Mouse (Mus musculus): ENCODE results near the gene Sytl5. TPM values are rescaled to one million over a fixed set of nuclear protein-coding genes. Genes with fewer than 3 reads are reported as not detected.

The Sytl5 gene
- 0.21 and 0.31 TPM in 2 replicates for polyA plus RNA-seq (2014; fragmentation: Nextera tagmentation; extraction: Ambion mirVana)

GRCm38 (mm10) chrX:9885322-9885721 lies at the start of gene Sytl5:
Gene Sytl5 (plus strand): TSS chrX:9885622.
- DNase-seq (no peak), ATAC-seq (ENCODE audit: low FRiP score, low TSS enrichment) (no peak)
- Histone ChIP-seq H3K27ac (replicated peaks; ENCODE audit: low read depth, low read length) (no peak within 1 kb of the TSS), H3K4me2 (ENCODE audit: low read length) (no peak within 1 kb of the TSS), H3K4me1 (ENCODE audit: control insufficient read depth, insufficient read depth, low read length) (no peaks in the 10 kb centered on the region), H3K9me3 (ENCODE audit: control insufficient read depth, low read length) (no peaks in the 10 kb centered on the region), H3K9ac (replicated peaks; ENCODE audit: low read length) (no peak within 1 kb of the TSS), H3K27me3 (ENCODE audit: control insufficient read depth, insufficient read depth, low read length) (no peaks in the 10 kb centered on the region), H3K4me3 (replicated peaks; ENCODE audit: low read depth, low read length) (no peak within 1 kb of the TSS), H3K36me3 (ENCODE audit: control insufficient read depth, insufficient read depth, low read length) (no peaks in the 10 kb centered on the region)
- 72% methylated on average over 2 of the region's 2 CpGs for WGBS

- Histone ChIP-seq H3K27ac (replicated peaks; ENCODE audit: low read depth, low read length) (no peak within 1 kb of the TSS), H3K4me1 (ENCODE audit: control insufficient read depth, insufficient read depth, low read length) (no peaks in the 10 kb centered on the region), H3K4me2 (ENCODE audit: low read length) (no peak within 1 kb of the TSS), H3K4me3 (replicated peaks; ENCODE audit: low read depth, low read length) (no peak within 1 kb of the TSS), H3K36me3 (ENCODE audit: control insufficient read depth, insufficient read depth, low read length) (no peaks in the 10 kb centered on the region), H3K27me3 (ENCODE audit: control insufficient read depth, insufficient read depth, low read length) (no peaks in the 10 kb centered on the region), H3K9ac (replicated peaks; ENCODE audit: low read length) (no peak within 1 kb of the TSS), H3K9me3 (ENCODE audit: control insufficient read depth, low read length) (no peaks in the 10 kb centered on the region)
- ATAC-seq (ENCODE audit: low FRiP score, low TSS enrichment) = no peak
- DNase-seq = no peak
- 76% methylated on average over 3 of the region's 3 CpGs for WGBS
These were observed 38.8 kb upstream of the Sytl5 start, which contains the start of gene Hypm for GRCm38 (mm10) chrX:9846628-9847027. Gene Hypm (plus strand): TSS chrX:9846928.

- no peak for ATAC-seq (ENCODE audit: low FRiP score, low TSS enrichment)
- H3K4me3 ChIP-seq (replicated peaks; ENCODE audit: low read depth, low read length) = no peak within 1 kb of the TSS
- DNase-seq = no peak
- H3K4me2 ChIP-seq (ENCODE audit: low read length) = no peak within 1 kb of the TSS
- no peaks in the 10 kb centered on the region for H3K36me3 ChIP-seq (ENCODE audit: control insufficient read depth, insufficient read depth, low read length)
- H3K9me3 ChIP-seq (ENCODE audit: control insufficient read depth, low read length) = no peaks in the 10 kb centered on the region
- H3K27ac ChIP-seq (replicated peaks; ENCODE audit: low read depth, low read length) = no peak within 1 kb of the TSS
- no peak within 1 kb of the TSS for H3K9ac ChIP-seq (replicated peaks; ENCODE audit: low read length)
- no peaks in the 10 kb centered on the region for H3K27me3 ChIP-seq (ENCODE audit: control insufficient read depth, insufficient read depth, low read length)
- no peaks in the 10 kb centered on the region for H3K4me1 ChIP-seq (ENCODE audit: control insufficient read depth, insufficient read depth, low read length)
- WGBS = 29% methylated on average over 1 of the region's 1 CpGs
These were observed 36.0 kb upstream of the Sytl5 start, which contains the start of gene H2al3 for GRCm38 (mm10) chrX:9849403-9849802. Gene H2al3 (plus strand): TSS chrX:9849703.

GRCm38 (mm10) chrX:9861859-9862258 lies 23.6 kb upstream of the Sytl5 start:
- Histone ChIP-seq H3K4me2 (ENCODE audit: low read length) (no peak overlapping the region), H3K27me3 (ENCODE audit: control insufficient read depth, insufficient read depth, low read length) (no peaks in the 10 kb centered on the region), H3K36me3 (ENCODE audit: control insufficient read depth, insufficient read depth, low read length) (no peaks in the 10 kb centered on the region), H3K4me3 (replicated peaks; ENCODE audit: low read depth, low read length) (no peak overlapping the region), H3K9me3 (ENCODE audit: control insufficient read depth, low read length) (no peaks in the 10 kb centered on the region), H3K4me1 (ENCODE audit: control insufficient read depth, insufficient read depth, low read length) (no peaks in the 10 kb centered on the region), H3K9ac (replicated peaks; ENCODE audit: low read length) (no peak overlapping the region), H3K27ac (replicated peaks; ENCODE audit: low read depth, low read length) (no peak overlapping the region)
- ATAC-seq (ENCODE audit: low FRiP score, low TSS enrichment) (no peak), DNase-seq (no peak)
- WGBS = 86% methylated on average over 2 of the region's 2 CpGs

GRCm38 (mm10) chrX:9875519-9875918 lies 9.9 kb upstream of the Sytl5 start:
- Histone ChIP-seq H3K27ac (replicated peaks; ENCODE audit: low read depth, low read length) (no peak overlapping the region), H3K4me3 (replicated peaks; ENCODE audit: low read depth, low read length) (no peak overlapping the region), H3K36me3 (ENCODE audit: control insufficient read depth, insufficient read depth, low read length) (no peaks in the 10 kb centered on the region), H3K9ac (replicated peaks; ENCODE audit: low read length) (no peak overlapping the region), H3K9me3 (ENCODE audit: control insufficient read depth, low read length) (no peaks in the 10 kb centered on the region), H3K4me1 (ENCODE audit: control insufficient read depth, insufficient read depth, low read length) (no peaks in the 10 kb centered on the region), H3K4me2 (ENCODE audit: low read length) (no peak overlapping the region), H3K27me3 (ENCODE audit: control insufficient read depth, insufficient read depth, low read length) (no peaks in the 10 kb centered on the region)
- DNase-seq (no peak), ATAC-seq (ENCODE audit: low FRiP score, low TSS enrichment) (no peak)
- 97% methylated on average over 2 of the region's 2 CpGs for WGBS

GRCm38 (mm10) chrX:9909572-9909971 lies 24.1 kb downstream of the Sytl5 start:
- Histone ChIP-seq H3K4me3 (replicated peaks; ENCODE audit: low read depth, low read length) (no peak overlapping the region), H3K9me3 (ENCODE audit: control insufficient read depth, low read length) (no peaks in the 10 kb centered on the region), H3K36me3 (ENCODE audit: control insufficient read depth, insufficient read depth, low read length) (no peaks in the 10 kb centered on the region), H3K4me1 (ENCODE audit: control insufficient read depth, insufficient read depth, low read length) (no peaks in the 10 kb centered on the region), H3K27me3 (ENCODE audit: control insufficient read depth, insufficient read depth, low read length) (no peaks in the 10 kb centered on the region), H3K27ac (replicated peaks; ENCODE audit: low read depth, low read length) (no peak overlapping the region), H3K4me2 (ENCODE audit: low read length) (no peak overlapping the region), H3K9ac (replicated peaks; ENCODE audit: low read length) (no peak overlapping the region)
- ATAC-seq (ENCODE audit: low FRiP score, low TSS enrichment) (no peak), DNase-seq (no peak)
- 58% methylated on average over 2 of the region's 2 CpGs for WGBS

GRCm38 (mm10) chrX:9933839-9934238 lies 48.4 kb downstream of the Sytl5 start:
- H3K27ac ChIP-seq (replicated peaks; ENCODE audit: low read depth, low read length) = no peak overlapping the region
- H3K27me3 ChIP-seq (ENCODE audit: control insufficient read depth, insufficient read depth, low read length) = no peaks in the 10 kb centered on the region
- H3K4me1 ChIP-seq (ENCODE audit: control insufficient read depth, insufficient read depth, low read length) = no peaks in the 10 kb centered on the region
- H3K36me3 ChIP-seq (ENCODE audit: control insufficient read depth, insufficient read depth, low read length) = no peaks in the 10 kb centered on the region
- H3K4me3 ChIP-seq (replicated peaks; ENCODE audit: low read depth, low read length) = no peak overlapping the region
- no peak overlapping the region for H3K4me2 ChIP-seq (ENCODE audit: low read length)
- ATAC-seq (ENCODE audit: low FRiP score, low TSS enrichment) (no peak), DNase-seq (no peak)
- H3K9ac ChIP-seq (replicated peaks; ENCODE audit: low read length) = no peak overlapping the region
- no peaks in the 10 kb centered on the region for H3K9me3 ChIP-seq (ENCODE audit: control insufficient read depth, low read length)

GRCm38 (mm10) chrX:9984094-9984669 lies 98.8 kb downstream of the Sytl5 start:
- Histone ChIP-seq H3K9me3 (ENCODE audit: control insufficient read depth, low read length) (no peaks in the 10 kb centered on the region), H3K27ac (replicated peaks; ENCODE audit: low read depth, low read length) (no peak overlapping the region), H3K4me2 (ENCODE audit: low read length) (no peak overlapping the region), H3K4me1 (ENCODE audit: control insufficient read depth, insufficient read depth, low read length) (no peaks in the 10 kb centered on the region), H3K4me3 (replicated peaks; ENCODE audit: low read depth, low read length) (no peak overlapping the region), H3K9ac (replicated peaks; ENCODE audit: low read length) (no peak overlapping the region), H3K36me3 (ENCODE audit: control insufficient read depth, insufficient read depth, low read length) (no peaks in the 10 kb centered on the region), H3K27me3 (ENCODE audit: control insufficient read depth, insufficient read depth, low read length) (no peaks in the 10 kb centered on the region)
- DNase-seq (no peak), ATAC-seq (ENCODE audit: low FRiP score, low TSS enrichment) (no peak)

GRCm38 (mm10) chrX:10000718-10001117 lies 115.3 kb downstream of the Sytl5 start:
- no peak overlapping the region for H3K4me2 ChIP-seq (ENCODE audit: low read length)
- no peaks in the 10 kb centered on the region for H3K36me3 ChIP-seq (ENCODE audit: control insufficient read depth, insufficient read depth, low read length)
- DNase-seq (no peak), ATAC-seq (ENCODE audit: low FRiP score, low TSS enrichment) (no peak)
- H3K9ac ChIP-seq (replicated peaks; ENCODE audit: low read length) = no peak overlapping the region
- no peak overlapping the region for H3K4me3 ChIP-seq (replicated peaks; ENCODE audit: low read depth, low read length)
- H3K27ac ChIP-seq (replicated peaks; ENCODE audit: low read depth, low read length) = no peak overlapping the region
- no peaks in the 10 kb centered on the region for H3K27me3 ChIP-seq (ENCODE audit: control insufficient read depth, insufficient read depth, low read length)
- H3K4me1 ChIP-seq (ENCODE audit: control insufficient read depth, insufficient read depth, low read length) = no peaks in the 10 kb centered on the region
- 83% methylated on average over 1 of the region's 1 CpGs for WGBS
- no peaks in the 10 kb centered on the region for H3K9me3 ChIP-seq (ENCODE audit: control insufficient read depth, low read length)
